Mouse (Mus musculus): ENCODE measurements around the gene Arrdc3. TPM values are rescaled to one million over a fixed set of nuclear protein-coding genes. Genes with fewer than 3 reads are reported as not detected.
"Not testable (repeated sequence)": the region's sequence is repeated elsewhere in the genome, so short reads cannot be mapped to it uniquely, and the experiment has no call there.

Gene Arrdc3
- 54.8 and 81.4 TPM in 2 replicates for total RNA-seq (2017)

DNA sequence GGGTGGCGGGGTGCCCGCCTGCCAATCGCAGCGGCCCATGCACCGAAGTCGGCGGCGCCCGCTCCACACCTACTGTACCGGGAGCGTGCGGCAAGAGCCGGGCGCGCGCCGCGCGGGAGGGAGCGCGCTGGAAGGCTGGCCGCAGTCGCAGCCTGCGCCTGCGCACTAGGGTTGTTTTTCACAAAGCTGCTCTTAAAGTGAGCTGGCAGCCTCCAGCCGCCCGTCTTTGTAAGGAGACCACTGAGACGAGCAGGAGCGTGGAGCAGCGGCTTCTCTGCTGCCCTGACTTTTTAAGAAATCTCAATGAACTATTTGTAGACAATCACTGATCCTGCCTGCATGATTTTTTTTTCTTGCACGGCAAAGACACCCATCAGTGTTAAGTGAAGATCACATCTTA is at the start of gene Arrdc3:
Arrdc3 (plus strand) TSS at position 195 of the 400 bp plus-strand sequence.
- ATAC-seq (replicated peaks in 1 of 2; ENCODE audit: insufficient read depth in 1 of 2, low FRiP score in 2 of 2, low TSS enrichment in 1 of 2, low read depth in 1 of 2, poor library complexity in 2 of 2, severe bottlenecking in 2 of 2) = peak; percentile 21 to 31

DNA sequence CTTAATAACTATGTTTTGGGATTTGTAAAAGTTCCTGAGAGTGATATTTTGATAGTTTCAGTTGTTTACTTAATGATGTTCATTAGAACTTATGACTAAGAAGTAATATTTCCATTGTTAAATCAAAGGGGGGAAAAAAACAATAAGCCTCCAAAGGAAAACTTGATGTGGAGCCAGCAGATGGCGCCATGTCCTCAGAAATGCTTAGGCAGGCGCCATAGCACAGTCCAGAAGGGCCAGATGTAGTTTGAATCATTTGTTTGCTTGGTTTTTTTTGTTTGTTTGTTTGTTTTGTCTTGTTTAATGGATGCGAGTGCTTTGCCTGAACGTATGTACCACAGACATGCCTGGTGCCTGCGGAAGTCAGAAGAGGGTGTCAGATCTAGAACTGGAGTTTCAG is 21.0 kb upstream of the Arrdc3 start:
- ATAC-seq (replicated peaks in 1 of 2; ENCODE audit: insufficient read depth in 1 of 2, low FRiP score in 2 of 2, low TSS enrichment in 1 of 2, low read depth in 1 of 2, poor library complexity in 2 of 2, severe bottlenecking in 2 of 2) = peak; percentile 59 to 67; a peak in 3 of 4 replicates

DNA sequence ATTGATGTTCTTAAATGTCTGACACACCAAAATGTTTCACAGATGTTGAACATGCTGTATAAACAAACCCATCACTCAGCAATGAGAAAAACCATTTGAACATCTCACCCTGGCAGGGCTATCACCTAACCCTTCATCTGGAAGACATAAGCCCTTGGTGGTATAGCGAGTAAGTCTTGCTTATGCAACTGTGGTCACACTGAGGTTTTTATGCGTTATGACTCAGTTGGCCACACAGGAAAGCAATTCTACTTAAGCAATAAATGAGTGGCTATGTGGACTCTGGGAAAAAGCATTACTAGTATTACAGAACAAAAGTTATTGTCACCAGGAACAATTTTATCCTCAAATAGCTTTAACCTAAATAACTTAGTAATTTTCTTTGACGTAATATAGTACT is 19.0 kb upstream of the Arrdc3 start:
- peak; percentile 66 to 71; a peak in 3 of 4 replicates for ATAC-seq (replicated peaks in 1 of 2; ENCODE audit: insufficient read depth in 1 of 2, low FRiP score in 2 of 2, low TSS enrichment in 1 of 2, low read depth in 1 of 2, poor library complexity in 2 of 2, severe bottlenecking in 2 of 2)

DNA sequence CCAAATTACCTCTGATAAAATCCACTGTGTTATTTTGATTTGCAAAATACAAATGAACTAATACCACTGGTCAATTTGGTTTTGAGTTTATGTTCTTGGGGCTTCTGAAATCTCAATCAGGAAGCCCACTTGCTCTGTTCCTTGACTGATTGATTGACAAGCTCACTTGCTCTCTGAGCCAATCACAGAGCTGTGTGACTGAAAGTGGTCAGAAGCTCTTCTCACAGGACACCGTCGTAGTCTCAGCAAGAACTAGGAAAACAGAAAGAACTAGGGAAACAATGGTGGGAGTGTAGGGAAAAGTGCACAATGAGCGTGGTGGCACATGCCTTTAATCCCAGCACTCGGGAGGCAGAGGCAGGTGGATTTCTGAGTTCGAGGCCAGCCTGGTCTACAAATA is 8.1 kb upstream of the Arrdc3 start:
- no peak for ATAC-seq (replicated peaks in 1 of 2; ENCODE audit: insufficient read depth in 1 of 2, low FRiP score in 2 of 2, low TSS enrichment in 1 of 2, low read depth in 1 of 2, poor library complexity in 2 of 2, severe bottlenecking in 2 of 2)

DNA sequence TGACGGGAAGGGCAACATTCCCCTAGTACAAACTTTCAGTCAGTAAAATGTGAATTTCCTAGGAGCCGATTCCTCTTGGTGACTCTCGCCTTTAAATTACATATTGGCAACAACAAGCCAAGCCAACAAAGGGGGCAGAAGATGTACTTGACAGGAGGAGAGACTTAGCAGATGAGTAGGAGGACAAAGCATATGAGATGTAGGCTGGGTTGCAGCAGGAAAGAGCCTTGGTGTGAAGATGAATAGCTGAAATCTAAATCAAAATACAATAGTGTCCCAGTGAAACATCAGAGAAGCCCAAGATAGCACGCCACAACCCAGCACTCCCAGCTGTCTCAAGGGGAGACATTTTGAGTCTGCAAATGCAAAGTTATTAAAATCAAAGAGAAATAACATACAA is 2.4 kb upstream of the Arrdc3 start:
- ATAC-seq (replicated peaks in 1 of 2; ENCODE audit: insufficient read depth in 1 of 2, low FRiP score in 2 of 2, low TSS enrichment in 1 of 2, low read depth in 1 of 2, poor library complexity in 2 of 2, severe bottlenecking in 2 of 2) = no peak

DNA sequence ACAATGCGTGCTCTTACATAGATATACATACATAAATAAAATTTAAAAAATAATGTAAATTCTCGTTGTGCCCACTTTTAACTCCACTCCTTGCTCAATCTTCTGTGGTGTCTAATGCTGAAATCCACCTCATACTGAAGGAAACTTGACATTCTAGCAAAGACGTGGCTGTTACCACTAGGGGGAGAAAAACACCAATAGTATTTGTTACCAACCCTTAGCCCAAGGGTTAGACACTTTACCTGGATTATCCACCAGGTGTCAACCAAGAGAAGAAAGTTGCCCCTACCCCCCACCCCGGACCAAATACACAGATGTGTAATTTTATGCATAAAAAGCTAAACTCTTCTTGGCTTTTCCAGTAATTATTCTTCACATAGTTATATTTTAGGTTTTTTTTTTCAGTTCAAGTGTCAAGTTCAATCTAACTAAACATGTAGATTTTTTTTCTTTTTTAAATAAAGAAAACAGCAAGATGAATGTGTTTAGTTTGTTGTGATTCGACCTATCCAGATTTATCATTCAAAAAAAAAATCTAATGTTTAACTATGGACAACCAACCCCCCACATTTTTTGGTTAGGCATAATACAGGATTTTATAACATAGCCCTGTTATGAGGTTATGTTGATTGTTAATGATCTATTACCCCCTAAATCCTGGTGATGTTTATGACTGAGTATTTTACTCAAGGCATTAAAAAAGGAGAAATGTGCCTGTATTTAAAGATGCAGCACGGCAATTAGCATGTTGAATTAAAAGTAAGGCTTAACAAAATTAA is 1.3 kb upstream of the Arrdc3 start:
- ATAC-seq (replicated peaks in 1 of 2; ENCODE audit: insufficient read depth in 1 of 2, low FRiP score in 2 of 2, low TSS enrichment in 1 of 2, low read depth in 1 of 2, poor library complexity in 2 of 2, severe bottlenecking in 2 of 2) = peak; percentile 21 to 28

DNA sequence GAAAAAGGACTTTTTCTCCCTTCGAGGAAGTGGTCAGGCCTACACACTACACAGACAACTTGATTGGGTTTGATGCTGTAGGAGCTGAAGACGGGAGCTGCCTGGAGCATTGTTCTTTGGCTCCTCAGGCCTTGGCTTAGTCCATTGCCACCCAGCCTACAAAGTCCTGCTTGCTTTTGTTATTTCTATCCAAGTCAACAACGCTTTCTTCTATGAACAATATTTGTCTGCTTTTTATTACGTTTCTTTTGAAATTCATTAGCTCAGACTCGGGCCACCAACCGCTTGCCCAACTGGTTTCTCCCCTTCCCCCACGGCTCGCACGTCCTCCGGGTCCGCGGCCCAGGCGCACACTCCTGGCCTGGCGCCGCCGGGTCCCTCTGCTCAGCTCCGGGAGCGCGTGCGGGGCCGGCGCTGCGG is 458 bp upstream of the Arrdc3 start:
- ATAC-seq (replicated peaks in 1 of 2; ENCODE audit: insufficient read depth in 1 of 2, low FRiP score in 2 of 2, low TSS enrichment in 1 of 2, low read depth in 1 of 2, poor library complexity in 2 of 2, severe bottlenecking in 2 of 2) = no peak

DNA sequence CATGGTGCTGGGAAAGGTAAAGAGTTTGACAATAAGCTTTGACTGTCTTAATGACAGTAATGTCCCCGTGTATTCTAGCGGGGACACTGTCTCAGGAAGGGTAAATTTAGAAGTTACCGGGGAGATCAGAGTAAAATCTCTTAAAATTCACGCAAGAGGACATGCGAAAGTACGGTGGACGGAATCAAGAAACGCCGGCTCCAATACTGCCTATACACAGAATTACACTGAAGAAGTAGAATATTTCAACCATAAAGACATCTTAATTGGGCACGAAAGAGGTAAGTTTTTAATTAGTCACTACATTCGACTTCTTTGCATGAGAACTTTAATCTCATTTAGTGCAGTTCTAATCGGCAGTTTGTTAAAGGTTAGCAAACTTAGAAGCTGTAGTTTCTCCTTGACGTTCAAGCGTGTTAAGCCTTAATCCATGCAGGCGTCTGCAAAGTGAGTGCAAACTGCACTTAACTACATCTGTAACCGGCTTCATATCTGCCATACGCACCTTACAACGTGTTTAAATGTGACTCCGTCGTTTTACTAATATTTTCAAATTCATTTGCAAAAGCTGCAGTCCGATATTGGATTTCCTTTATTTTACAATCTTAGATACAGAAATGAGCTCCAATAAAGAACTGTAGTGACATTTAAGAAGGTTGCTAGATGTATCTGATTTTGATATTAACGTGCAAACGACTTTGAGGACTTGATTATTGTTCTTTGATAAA is 629 bp downstream of the Arrdc3 start:
- ATAC-seq (replicated peaks in 1 of 2; ENCODE audit: insufficient read depth in 1 of 2, low FRiP score in 2 of 2, low TSS enrichment in 1 of 2, low read depth in 1 of 2, poor library complexity in 2 of 2, severe bottlenecking in 2 of 2) = no peak

DNA sequence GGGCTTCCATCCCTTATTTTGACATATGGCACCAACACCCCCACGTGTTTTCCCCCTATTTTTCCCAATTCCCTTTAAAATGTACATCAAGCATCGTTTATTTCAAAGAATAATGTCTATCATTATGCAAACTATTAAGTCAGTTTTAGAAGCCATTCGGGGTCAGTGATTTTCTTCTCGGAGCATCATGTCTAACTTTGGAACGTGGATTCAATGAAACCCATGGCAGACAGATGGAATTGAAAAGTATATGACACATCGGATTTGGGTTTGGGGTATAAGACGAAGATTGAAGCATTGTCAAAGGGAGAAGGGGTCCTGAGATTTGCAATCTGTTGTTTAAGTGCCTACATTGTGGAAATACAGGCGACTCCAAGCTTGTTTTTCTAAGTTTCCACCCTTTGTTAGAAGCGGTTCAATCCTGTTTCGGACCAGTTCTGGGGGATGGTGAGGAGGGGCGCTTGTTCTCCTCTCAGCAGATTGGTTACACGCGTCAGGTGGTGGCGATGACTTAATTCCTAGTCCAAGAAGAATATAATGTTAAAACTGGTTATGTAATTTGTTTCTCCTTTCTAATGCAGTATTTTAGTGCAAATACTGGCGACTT is 1.3 kb downstream of the Arrdc3 start:
- peak; percentile 30 to 43 for ATAC-seq (replicated peaks in 1 of 2; ENCODE audit: insufficient read depth in 1 of 2, low FRiP score in 2 of 2, low TSS enrichment in 1 of 2, low read depth in 1 of 2, poor library complexity in 2 of 2, severe bottlenecking in 2 of 2)

DNA sequence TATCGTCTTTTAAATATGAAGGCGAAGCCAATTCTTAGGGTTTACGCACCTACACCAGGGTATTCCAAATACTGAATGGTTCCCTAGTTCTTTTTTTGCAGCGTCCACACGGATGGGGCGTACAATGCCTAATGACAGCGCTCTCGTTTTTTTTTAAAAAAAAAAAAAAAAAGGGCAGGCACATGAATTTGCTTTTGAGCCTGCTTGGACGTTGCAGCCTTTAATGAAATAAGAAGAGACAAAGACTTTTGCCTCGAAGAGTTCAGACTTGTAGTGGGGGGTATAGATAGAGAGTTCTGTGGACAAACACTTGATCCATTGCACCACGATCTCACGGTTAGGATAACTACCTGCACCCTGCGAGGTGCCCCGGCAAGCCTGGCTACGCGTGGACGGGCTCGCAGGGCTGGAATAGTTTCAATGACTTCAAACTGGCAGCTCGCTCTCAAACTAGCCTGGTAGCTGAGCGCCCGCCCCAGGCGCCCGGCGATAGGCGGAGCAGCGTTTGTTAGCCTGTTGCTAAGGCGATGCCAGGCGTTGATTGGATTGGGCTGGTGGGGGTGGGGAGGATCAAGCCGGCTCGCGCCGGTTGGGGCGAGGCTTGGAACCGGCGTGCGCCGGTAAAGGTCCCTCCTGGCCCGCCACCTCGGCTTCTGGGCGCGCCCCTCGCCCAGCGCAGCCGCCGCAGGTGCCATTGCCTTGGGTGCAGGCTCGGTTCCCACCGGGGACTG is 2.1 kb downstream of the Arrdc3 start:
- ATAC-seq (replicated peaks in 1 of 2; ENCODE audit: insufficient read depth in 1 of 2, low FRiP score in 2 of 2, low TSS enrichment in 1 of 2, low read depth in 1 of 2, poor library complexity in 2 of 2, severe bottlenecking in 2 of 2) = peak; percentile 68 to 73

DNA sequence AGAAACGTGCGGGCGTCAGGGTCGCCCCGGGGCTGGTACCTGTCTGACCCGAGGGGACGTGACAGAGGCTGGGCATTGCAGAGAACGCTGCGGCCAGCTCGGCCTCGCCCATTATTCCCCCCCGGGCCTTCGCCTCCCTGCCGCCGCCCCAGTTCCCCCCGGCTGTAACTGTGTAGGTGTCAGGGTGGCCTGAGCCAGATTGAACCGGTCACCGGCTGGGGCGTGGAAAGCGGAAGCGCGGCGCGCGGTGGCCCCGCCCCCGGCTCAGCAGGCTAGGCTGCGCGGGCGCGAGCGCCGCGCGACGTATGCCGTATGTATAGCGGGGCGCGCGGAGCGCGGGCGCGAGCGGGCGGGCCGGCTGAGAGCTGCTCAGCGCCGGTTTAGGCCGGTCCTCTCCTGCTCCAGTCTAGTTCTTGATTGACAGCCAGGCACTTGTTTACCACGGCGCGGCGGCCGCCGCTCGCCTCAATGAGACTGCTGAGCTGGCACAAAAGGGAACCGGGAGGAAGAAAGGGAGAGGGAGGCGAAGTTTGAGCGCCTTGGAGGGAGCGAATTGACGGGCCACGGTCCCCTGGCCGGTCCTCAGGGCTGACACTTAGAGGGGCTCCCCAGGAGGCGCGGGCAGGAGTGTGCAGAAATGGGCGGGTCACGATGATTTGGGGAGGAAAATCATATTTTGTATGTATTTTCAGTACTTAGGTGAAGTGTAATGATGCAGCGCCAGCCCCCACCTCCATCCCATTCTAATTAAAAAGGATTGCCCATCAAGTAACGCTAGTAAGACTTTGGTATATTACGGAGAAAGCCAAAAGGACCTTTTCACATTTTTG is 2.9 kb downstream of the Arrdc3 start:
- peak; percentile 26 to 51 for ATAC-seq (replicated peaks in 1 of 2; ENCODE audit: insufficient read depth in 1 of 2, low FRiP score in 2 of 2, low TSS enrichment in 1 of 2, low read depth in 1 of 2, poor library complexity in 2 of 2, severe bottlenecking in 2 of 2)

DNA sequence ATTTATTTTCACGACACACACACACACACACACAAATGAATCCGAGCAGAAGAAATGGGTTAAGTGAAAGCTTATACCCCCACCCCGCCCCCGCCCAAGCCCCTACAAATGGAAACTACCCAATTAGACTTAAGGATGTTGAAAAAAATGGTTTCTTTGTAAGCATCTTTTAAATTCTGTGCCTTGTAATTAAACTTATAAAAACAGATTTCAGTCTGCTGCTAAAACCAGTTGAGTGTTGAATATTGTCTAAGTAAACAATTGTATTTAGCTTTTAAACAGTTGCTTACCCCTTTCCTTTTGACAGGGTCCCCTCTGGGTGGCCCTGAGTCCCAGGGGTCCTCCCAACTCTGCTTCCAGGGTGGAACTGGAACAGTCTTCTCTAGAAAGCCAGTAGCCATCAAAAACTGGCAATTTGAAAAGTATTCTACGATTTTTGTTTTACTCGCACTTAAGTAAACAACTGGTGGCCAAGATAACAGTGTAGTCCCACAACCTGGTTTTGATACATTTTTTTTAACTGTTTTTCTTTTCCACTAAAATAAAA is 3.6 kb downstream of the Arrdc3 start:
- no peak for ATAC-seq (replicated peaks in 1 of 2; ENCODE audit: insufficient read depth in 1 of 2, low FRiP score in 2 of 2, low TSS enrichment in 1 of 2, low read depth in 1 of 2, poor library complexity in 2 of 2, severe bottlenecking in 2 of 2)

DNA sequence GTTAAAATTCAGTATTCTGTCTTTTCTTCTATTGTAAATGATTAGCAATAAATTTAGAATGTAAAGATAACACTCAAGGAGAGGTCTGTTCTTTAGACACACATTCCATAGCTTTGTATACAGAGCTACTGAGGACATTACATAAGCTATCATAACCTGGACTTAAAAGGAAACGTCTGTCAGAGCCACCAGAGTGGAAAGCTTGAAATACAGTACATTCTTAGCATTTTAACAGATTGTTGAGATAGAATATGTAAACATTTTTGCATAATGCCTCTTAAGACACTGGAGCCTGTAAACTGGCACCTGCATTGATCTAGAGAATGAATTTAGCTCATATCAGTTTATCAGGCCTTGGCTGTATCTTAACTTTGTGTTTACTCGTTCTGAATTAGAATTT is 4.7 kb downstream of the Arrdc3 start:
- no peak for ATAC-seq (replicated peaks in 1 of 2; ENCODE audit: insufficient read depth in 1 of 2, low FRiP score in 2 of 2, low TSS enrichment in 1 of 2, low read depth in 1 of 2, poor library complexity in 2 of 2, severe bottlenecking in 2 of 2)

DNA sequence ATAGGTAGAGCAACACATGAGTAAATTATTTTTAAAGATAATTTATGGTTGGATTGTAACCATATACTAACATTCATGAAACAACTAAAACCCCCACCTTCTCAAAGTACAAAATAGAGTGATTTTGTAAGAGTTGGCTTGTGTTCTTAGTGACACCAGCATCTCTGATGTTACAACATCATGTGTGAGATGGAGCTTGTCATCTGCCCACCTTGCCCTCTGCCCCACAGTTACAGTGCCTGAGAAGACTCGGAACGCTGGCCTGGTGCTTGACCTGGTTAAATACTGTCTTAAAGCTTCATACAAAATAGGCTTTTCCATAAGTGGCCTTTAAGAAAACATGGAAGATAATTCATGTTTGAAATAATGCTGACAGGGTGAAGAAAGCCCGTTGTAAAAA is 11.7 kb downstream of the Arrdc3 start:
- ATAC-seq (replicated peaks in 1 of 2; ENCODE audit: insufficient read depth in 1 of 2, low FRiP score in 2 of 2, low TSS enrichment in 1 of 2, low read depth in 1 of 2, poor library complexity in 2 of 2, severe bottlenecking in 2 of 2) = not testable (repeated sequence)

DNA sequence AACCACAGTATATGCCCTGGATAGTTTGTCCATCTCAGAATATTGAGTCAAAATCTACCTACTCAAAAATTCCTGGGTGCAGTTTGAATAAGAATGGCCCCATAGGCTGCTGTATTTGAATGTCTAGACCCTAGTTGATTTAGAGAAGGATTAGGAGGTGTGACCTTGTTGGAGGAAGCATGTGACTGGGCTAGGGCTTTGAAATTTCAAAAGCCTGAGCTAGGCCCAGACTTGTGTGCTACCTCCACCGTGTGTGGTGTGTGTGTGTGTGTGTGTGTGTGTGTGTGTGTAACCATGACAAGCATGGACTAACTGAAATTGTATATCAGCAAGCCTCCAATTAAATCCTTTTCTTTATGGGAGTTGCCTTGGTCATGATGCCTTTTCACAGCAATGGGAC is 14.2 kb downstream of the Arrdc3 start:
- no peak for ATAC-seq (replicated peaks in 1 of 2; ENCODE audit: insufficient read depth in 1 of 2, low FRiP score in 2 of 2, low TSS enrichment in 1 of 2, low read depth in 1 of 2, poor library complexity in 2 of 2, severe bottlenecking in 2 of 2)

DNA sequence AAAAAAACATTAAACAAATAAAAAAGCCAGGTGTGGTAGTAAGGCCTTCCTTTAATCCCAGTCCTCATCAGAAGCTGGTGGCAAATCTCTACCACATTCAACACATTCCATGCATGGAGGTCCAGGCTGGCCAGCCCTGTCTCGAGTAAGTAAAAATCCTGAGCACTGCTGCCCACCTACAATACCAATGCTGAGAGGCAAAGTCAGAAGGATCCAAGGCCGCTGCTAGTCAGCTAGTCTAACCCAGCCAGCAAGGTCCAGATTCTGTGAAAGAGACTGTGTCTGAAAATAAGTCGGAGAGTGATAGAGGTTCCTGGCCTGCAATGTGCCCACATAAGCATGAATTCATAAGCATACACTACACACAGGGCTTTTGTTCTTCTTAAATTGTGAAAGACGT is 14.9 kb downstream of the Arrdc3 start:
- no peak for ATAC-seq (replicated peaks in 1 of 2; ENCODE audit: insufficient read depth in 1 of 2, low FRiP score in 2 of 2, low TSS enrichment in 1 of 2, low read depth in 1 of 2, poor library complexity in 2 of 2, severe bottlenecking in 2 of 2)

All from hematopoietic stem cell, adult 5-6 weeks (primary cell).